Mouse (Mus musculus) ES-E14 (cell line): ENCODE data around the gene Clstn1.

Experiments used
- CHD2 ChIP-seq: IDR thresholded peaks from 2 replicates; pipeline ENCODE4 v1.6.1; 2014; ENCODE audit warnings: mild to moderate bottlenecking, low read depth, low read length, inconsistent platforms
- HCFC1 ChIP-seq: IDR thresholded peaks from 2 replicates; pipeline ENCODE4 v1.6.1; 2012; ENCODE audit warnings: low read length, inconsistent platforms, borderline replicate concordance; ENCODE audit not compliant: insufficient read depth
- MAFK ChIP-seq: IDR thresholded peaks from 2 replicates; pipeline ENCODE4 v1.6.1; 2014; ENCODE audit warnings: mild to moderate bottlenecking, low read depth, low read length, inconsistent platforms; ENCODE audit not compliant: insufficient read depth
- ZNF384 ChIP-seq: IDR thresholded peaks from 2 replicates; pipeline ENCODE4 v1.6.1; 2012; ENCODE audit warnings: low read depth, low read length, inconsistent platforms

DNA sequence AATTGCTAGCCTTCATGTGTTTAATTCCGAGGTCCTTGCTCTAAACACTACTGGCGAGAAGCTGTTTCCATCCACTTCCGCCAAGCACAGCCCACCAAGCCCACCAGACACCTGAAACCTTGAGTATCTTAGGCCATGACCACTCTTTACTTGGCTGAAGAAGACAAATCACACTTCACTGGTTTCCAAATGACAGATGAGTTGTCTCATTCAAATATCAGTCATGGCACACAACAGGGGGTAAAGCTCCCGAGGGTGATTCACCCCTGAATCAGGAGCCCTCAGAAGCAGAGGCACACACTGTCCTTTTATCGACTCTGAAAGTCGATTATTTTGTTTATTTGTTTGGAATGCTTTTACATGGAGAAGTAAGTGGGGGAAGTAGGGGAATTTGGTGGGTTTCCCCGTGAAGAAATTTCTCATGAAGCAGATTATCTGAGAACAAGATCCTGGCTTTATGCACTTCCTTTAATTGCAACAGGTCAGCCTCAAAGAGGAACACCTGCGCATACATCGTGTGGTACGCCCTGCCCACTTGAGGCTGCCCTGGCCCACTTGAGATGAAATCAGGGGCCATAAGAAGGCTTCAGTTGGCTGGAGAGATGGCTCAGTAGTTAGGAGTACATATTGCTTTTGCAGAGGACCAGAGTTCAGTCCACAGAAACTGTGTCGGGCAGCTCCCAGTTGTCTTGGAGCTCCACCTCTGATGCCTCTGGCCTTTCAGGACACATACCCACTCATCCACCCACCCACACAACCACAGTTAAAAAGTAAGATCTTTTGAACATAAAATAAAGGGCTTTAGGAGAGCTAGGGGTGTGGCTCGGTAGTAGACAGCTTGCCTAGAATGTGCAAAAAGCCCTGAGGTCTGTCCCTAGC is 103.8 kb downstream of the Clstn1 start:
- TF ChIP-seq CHD2 (no peak), HCFC1 (no peak), MAFK (no peak), ZNF384 (no peak)
